Mouse (Mus musculus) common myeloid progenitor, adult 5-6 weeks (primary cell): ENCODE results near the gene Gtpbp1. TPM values are rescaled to one million over a fixed set of nuclear protein-coding genes. Genes with fewer than 3 reads are reported as not detected.

ENCODE experiments used
- ATAC-seq: replicated peaks from 2 replicates; pipeline ENCODE4 v1.8.0; 2016; ENCODE audit warnings: low read depth, mild to moderate bottlenecking, moderate TSS enrichment, inconsistent platforms; ENCODE audit not compliant: poor library complexity, severe bottlenecking
- total RNA-seq: library from RNA; stranded (forward); fragments of 200-1000, 187-1606 nt; gene quantifications from 2 replicates; pipeline ENCODE4 v1.2.3, GENCODE M21; 2017

Gtpbp1 gene
- total RNA-seq, 1 experiment from 2014 or later: 66.9 TPM

- ATAC-seq: no peak
Measured at GRCm38 (mm10) chr15:79684616-79685015, 6.0 kb upstream of the Gtpbp1 start.

GRCm38 (mm10) chr15:79685141-79685641 is 5.5 kb upstream of the Gtpbp1 start:
- no peak for ATAC-seq

GRCm38 (mm10) chr15:79686046-79686869 is 4.4 kb upstream of the Gtpbp1 start:
- no peak for ATAC-seq

GRCm38 (mm10) chr15:79687175-79687574 is 3.5 kb upstream of the Gtpbp1 start:
- no peak for ATAC-seq

GRCm38 (mm10) chr15:79687646-79688267 is 2.9 kb upstream of the Gtpbp1 start, which contains the start of gene Josd1:
Josd1 (minus strand) TSS chr15:79687919.
- ATAC-seq: peak; percentile 63

- no peak for ATAC-seq
Measured at GRCm38 (mm10) chr15:79688268-79688956, 2.2 kb upstream of the Gtpbp1 start.

- no peak for ATAC-seq
Measured at GRCm38 (mm10) chr15:79689662-79690425, 801 bp upstream of the Gtpbp1 start.

- ATAC-seq: no peak
Measured at GRCm38 (mm10) chr15:79691023-79691508, 421 bp downstream of the Gtpbp1 start.

GRCm38 (mm10) chr15:79692334-79692733 is 1.7 kb downstream of the Gtpbp1 start:
- ATAC-seq: no peak

- ATAC-seq: peak; percentile 31
Measured at GRCm38 (mm10) chr15:79693740-79694139, 3.1 kb downstream of the Gtpbp1 start.

- ATAC-seq: peak; percentile 59
Measured at GRCm38 (mm10) chr15:79694512-79694911, 3.9 kb downstream of the Gtpbp1 start.

- peak; percentile 21; the same call in 1 of the 2 replicates for ATAC-seq
Measured at GRCm38 (mm10) chr15:79695516-79695915, 4.9 kb downstream of the Gtpbp1 start.

GRCm38 (mm10) chr15:79696508-79696907 is 5.9 kb downstream of the Gtpbp1 start:
- no peak for ATAC-seq

- ATAC-seq: no peak
Measured at GRCm38 (mm10) chr15:79697011-79697410, 6.4 kb downstream of the Gtpbp1 start.

- ATAC-seq: no peak
Measured at GRCm38 (mm10) chr15:79697558-79698187, 7.0 kb downstream of the Gtpbp1 start.

- ATAC-seq: no peak
Measured at GRCm38 (mm10) chr15:79706603-79707214, 16.1 kb downstream of the Gtpbp1 start.

GRCm38 (mm10) chr15:79708229-79708822 is 17.7 kb downstream of the Gtpbp1 start:
- no peak; the same call in 1 of the 2 replicates for ATAC-seq

- no peak for ATAC-seq
Measured at GRCm38 (mm10) chr15:79715646-79716045, 25.0 kb downstream of the Gtpbp1 start.
